In genomic region chr1:171346095-171346450, GRCm38 (mm10) we compare ENCODE assay signal across 8 mouse cellular contexts. TPM values are rescaled to one million over a fixed set of nuclear protein-coding genes. Genes with fewer than 3 reads are reported as not detected.
DNase-seq lines count a peak whose midpoint lies in the region; ATAC-seq and TF ChIP-seq lines count a peak whose summit lies in the region.

No protein-coding gene starts in this region.

- H3K4me2 ChIP-seq in hindbrain, embryonic 16.5 days (ENCODE audit: low read length) = peak overlapping the region; percentile 91

- TF ChIP-seq CTCF in left cerebral cortex, adult 2 months (IDR thresholded peaks at IDR 0.05) = no peak

- H3K4me3 ChIP-seq in left cerebral cortex, adult 2 months = peak overlapping the region; percentile 74
- peak overlapping the region; percentile 89 for H3K4me3 ChIP-seq in hindbrain, embryonic 16.5 days (ENCODE audit: low read length)
- peak overlapping the region; percentile 94 for H3K4me3 ChIP-seq in midbrain, embryonic 10.5 days

- intact Hi-C loops in left cerebral cortex, adult 2 months (cut with DNase I) = loop anchor here (5.0 kb wide), 1 partner anchor 234 kb away; the partner anchor contains the start of gene Cfap126
- intact Hi-C loops in left cerebral cortex, postnatal 36 days (cut with DNase I) = no loop called here

- ATAC-seq in hindbrain, embryonic 16.5 days = no peak; the same call in 1 of the 2 replicates

- H3K27me3 ChIP-seq in hindbrain, embryonic 16.5 days (replicated peaks; ENCODE audit: control insufficient read depth, insufficient read depth, low read length) = no peaks in the 10 kb centered on the region
- no peaks in the 10 kb centered on the region for H3K27me3 ChIP-seq in midbrain, embryonic 10.5 days (ENCODE audit: low read depth, poor library complexity, severe bottlenecking)

- H3K4me1 ChIP-seq in hindbrain, embryonic 16.5 days (ENCODE audit: control insufficient read depth, insufficient read depth, low read depth, low read length) = peaks cover 20% of the 10 kb centered on the region
- peaks cover 40% of the 10 kb centered on the region for H3K4me1 ChIP-seq in midbrain, embryonic 10.5 days

- peaks cover 19% of the 10 kb centered on the region for H3K36me3 ChIP-seq in hindbrain, embryonic 16.5 days (ENCODE audit: control insufficient read depth, insufficient read depth, low read length)
- peaks cover 43% of the 10 kb centered on the region for H3K36me3 ChIP-seq in midbrain, embryonic 10.5 days

- H3K27ac ChIP-seq in left cerebral cortex, adult 2 months = peak overlapping the region; percentile 88
- peak overlapping the region; percentile 77 for H3K27ac ChIP-seq in hindbrain, embryonic 16.5 days (ENCODE audit: low read depth, low read length)
- peak overlapping the region; percentile 90 for H3K27ac ChIP-seq in midbrain, embryonic 10.5 days (replicated peaks)

- peaks cover 6% of the 10 kb centered on the region for H3K9me3 ChIP-seq in hindbrain, embryonic 16.5 days (ENCODE audit: control insufficient read depth, low read length)
- peaks cover 7% of the 10 kb centered on the region for H3K9me3 ChIP-seq in midbrain, embryonic 10.5 days (replicated peaks)

- H3K9ac ChIP-seq in hindbrain, embryonic 16.5 days (ENCODE audit: low read depth, low read length) = peak overlapping the region; percentile 86

- 2% methylated on average over 14 of the region's 14 CpGs for WGBS in hindbrain, embryonic 16.5 days
- under 1% methylated on average over 14 of the region's 14 CpGs for WGBS in midbrain, embryonic 10.5 days

- DNase-seq in left cerebral cortex, adult 2 months (ENCODE audit: extremely low spot score in 1 of 2, low spot score in 2 of 2) = no peak
- no peak for DNase-seq in left cerebral cortex, postnatal 36 days (ENCODE audit: low spot score in 2 of 2)
- DNase-seq in brain, adult 2 months (ENCODE audit: low read depth, low spot score) = peak; percentile 34
- no peak for DNase-seq in midbrain, embryonic 10.5 days (ENCODE audit: low spot score)
- DNase-seq in right cerebral cortex, postnatal 36 days (ENCODE audit: low spot score in 2 of 2) = no peak
- no peak for DNase-seq in B cell, adult 2 months
- no peak for DNase-seq in urinary bladder, postnatal 36 days (ENCODE audit: low spot score in 2 of 2)

RNA-seq across cellular contexts. Expression of gene Pfdn2, which starts 0.6 kb away (rescaled TPM):
- 100 to 1,000 TPM; 186 to 191 TPM for total RNA-seq in left cerebral cortex, adult 2 months (2021)
- 100 to 1,000 TPM; 161 to 185 TPM for total RNA-seq in left cerebral cortex, postnatal 36 days (2021)
- polyA plus RNA-seq in hindbrain, embryonic 16.5 days (2015; fragmentation: Nextera tagmentation; extraction: Ambion mirVana) = 123 and 143 TPM in 2 replicates
- 146 and 155 TPM in 2 replicates for polyA plus RNA-seq in midbrain, embryonic 10.5 days (2016; fragmentation: Nextera tagmentation; extraction: Ambion mirVana)

RNA-seq across cellular contexts. Expression of gene Nit1, which starts 0.6 kb away (rescaled TPM):
- total RNA-seq in left cerebral cortex, adult 2 months (2021) = 10 to 100 TPM; 43.3 to 44.3 TPM
- 10 to 100 TPM; 39.6 to 48.0 TPM for total RNA-seq in left cerebral cortex, postnatal 36 days (2021)
- polyA plus RNA-seq in hindbrain, embryonic 16.5 days (2015; fragmentation: Nextera tagmentation; extraction: Ambion mirVana) = 51.2 and 54.7 TPM in 2 replicates
- polyA plus RNA-seq in midbrain, embryonic 10.5 days (2016; fragmentation: Nextera tagmentation; extraction: Ambion mirVana) = 39.4 and 43.5 TPM in 2 replicates

RNA-seq across cellular contexts. Expression of gene Klhdc9, which starts 14.5 kb away (rescaled TPM):
- total RNA-seq in left cerebral cortex, adult 2 months (2021) = 1 to 10 TPM; 6.2 to 7.1 TPM
- 10 to 100 TPM in 1 of 2 experiments, 1 to 10 TPM in 1; 7.9 to 10.9 TPM for total RNA-seq in left cerebral cortex, postnatal 36 days (2021)
- polyA plus RNA-seq in hindbrain, embryonic 16.5 days (2015; fragmentation: Nextera tagmentation; extraction: Ambion mirVana) = 3.3 and 4.3 TPM in 2 replicates
- polyA plus RNA-seq in midbrain, embryonic 10.5 days (2016; fragmentation: Nextera tagmentation; extraction: Ambion mirVana) = 1.8 and 2.3 TPM in 2 replicates

RNA-seq across cellular contexts. Expression of gene Dedd, which starts 17.1 kb away (rescaled TPM):
- total RNA-seq in left cerebral cortex, adult 2 months (2021) = 10 to 100 TPM; 40.4 to 40.9 TPM
- 10 to 100 TPM; 36.9 to 41.3 TPM for total RNA-seq in left cerebral cortex, postnatal 36 days (2021)
- polyA plus RNA-seq in hindbrain, embryonic 16.5 days (2015; fragmentation: Nextera tagmentation; extraction: Ambion mirVana) = 46.5 and 49.5 TPM in 2 replicates
- 48.5 and 48.9 TPM in 2 replicates for polyA plus RNA-seq in midbrain, embryonic 10.5 days (2016; fragmentation: Nextera tagmentation; extraction: Ambion mirVana)

RNA-seq across cellular contexts. Expression of gene Nectin4, which starts 23.8 kb away (rescaled TPM):
- total RNA-seq in left cerebral cortex, adult 2 months (2021) = 1 to 10 TPM; 3.0 to 3.1 TPM
- total RNA-seq in left cerebral cortex, postnatal 36 days (2021) = 1 to 10 TPM; 2.3 to 3.9 TPM
- 4.1 and 4.7 TPM in 2 replicates for polyA plus RNA-seq in hindbrain, embryonic 16.5 days (2015; fragmentation: Nextera tagmentation; extraction: Ambion mirVana)
- polyA plus RNA-seq in midbrain, embryonic 10.5 days (2016; fragmentation: Nextera tagmentation; extraction: Ambion mirVana) = 0.60 and 1.2 TPM in 2 replicates
